Mouse (Mus musculus): Measurements from ENCODE around the gene Paqr7.

DNA sequence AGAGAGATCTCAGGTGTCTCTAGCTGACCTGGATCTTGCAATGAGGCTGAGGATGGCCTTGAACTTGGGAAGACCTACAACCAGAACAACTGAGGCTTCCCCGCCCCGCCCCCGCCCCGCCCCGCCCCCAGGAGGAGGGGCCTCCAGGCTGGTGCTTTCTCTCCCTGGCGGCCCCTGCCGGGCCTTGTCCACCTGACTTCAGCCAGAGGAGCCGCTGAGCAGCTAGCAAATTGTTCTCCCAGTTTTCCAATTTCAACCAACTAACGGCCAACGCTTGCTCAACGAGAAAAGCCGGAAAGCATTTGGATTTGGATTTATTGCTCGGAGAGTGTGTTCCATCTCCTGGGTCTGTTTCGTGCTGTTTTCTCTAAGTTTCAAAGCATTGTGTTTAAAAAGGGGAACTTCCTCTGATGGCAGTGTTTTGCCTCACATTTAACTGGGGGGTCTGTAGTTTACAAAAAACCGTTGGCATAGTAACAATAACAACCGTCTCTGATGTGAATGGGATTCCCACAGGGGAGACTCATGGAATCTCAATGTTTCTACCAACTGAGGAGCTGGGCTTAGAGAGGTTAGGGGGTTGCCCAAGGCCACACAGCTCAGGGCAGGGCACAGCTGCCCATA, 61.2 kb downstream of the Paqr7 start:
- TF ChIP-seq CTCF (IDR thresholded peaks at IDR 0.05; ENCODE audit: borderline replicate concordance, insufficient read depth, low read length) (no peak), POLR2A (IDR thresholded peaks at IDR 0.05; ENCODE audit: low read depth, low read length) (no peak)
